Mouse (Mus musculus): ENCODE data around the gene Hs2st1.

GRCm38 (mm10) chr3:144379801-144380200 lies 190.2 kb downstream of the Hs2st1 start:
- TF ChIP-seq CTCF (IDR thresholded peaks at IDR 0.05; ENCODE audit: low read depth) (no peak), EP300 (IDR thresholded peaks at IDR 0.05; ENCODE audit: low read depth) (no peak)

All from liver, postnatal 0 days (tissue).